Mouse (Mus musculus): ENCODE data around the gene Stxbp6.
A peak's percentile ranks its signal among the peaks of the same experiment; 100 is the strongest.
"Not testable (repeated sequence)": the region's sequence is repeated elsewhere in the genome, so short reads cannot be mapped to it uniquely, and the experiment has no call there.

Stxbp6 gene

DNA sequence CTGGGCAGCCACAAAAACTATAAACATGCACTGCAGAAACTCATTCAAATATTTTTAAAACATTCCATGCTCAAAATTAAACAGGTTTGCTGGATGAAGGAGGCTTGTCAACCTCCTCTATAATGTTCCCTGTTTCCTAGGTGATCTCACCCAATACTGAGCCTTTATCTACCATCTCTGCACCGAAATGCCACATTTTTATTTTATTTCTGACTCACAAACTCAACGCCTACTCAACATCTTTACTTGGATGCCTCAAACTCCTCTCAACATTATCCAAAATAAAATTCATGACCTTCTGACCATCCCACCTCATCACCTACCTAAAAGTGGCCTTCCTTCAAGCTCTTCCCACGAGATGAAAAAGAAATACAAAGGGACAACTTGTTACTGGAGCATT, 18.1 kb downstream of the Stxbp6 start:
- DNase-seq (ENCODE audit: low read depth), result no peak

DNA sequence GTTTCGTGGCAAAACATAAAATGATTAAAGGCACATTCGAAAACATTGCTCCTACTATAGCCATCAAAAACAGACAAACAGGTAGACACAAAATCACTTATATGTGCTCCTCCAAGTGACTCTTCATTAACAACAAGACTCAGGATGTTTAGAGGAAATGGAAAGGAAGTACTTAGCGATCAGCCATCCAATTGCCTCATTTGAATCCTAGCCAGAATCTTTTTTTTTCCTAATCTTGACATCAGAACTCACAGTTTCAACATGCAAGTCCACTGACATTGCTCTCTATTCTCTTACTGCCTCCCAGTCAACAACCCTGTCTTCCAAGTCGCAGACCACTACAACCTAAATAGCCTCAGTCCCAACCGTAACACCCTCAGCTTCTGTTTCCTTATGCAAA, 21.2 kb downstream of the Stxbp6 start:
- no peak for DNase-seq (ENCODE audit: low read depth)

DNA sequence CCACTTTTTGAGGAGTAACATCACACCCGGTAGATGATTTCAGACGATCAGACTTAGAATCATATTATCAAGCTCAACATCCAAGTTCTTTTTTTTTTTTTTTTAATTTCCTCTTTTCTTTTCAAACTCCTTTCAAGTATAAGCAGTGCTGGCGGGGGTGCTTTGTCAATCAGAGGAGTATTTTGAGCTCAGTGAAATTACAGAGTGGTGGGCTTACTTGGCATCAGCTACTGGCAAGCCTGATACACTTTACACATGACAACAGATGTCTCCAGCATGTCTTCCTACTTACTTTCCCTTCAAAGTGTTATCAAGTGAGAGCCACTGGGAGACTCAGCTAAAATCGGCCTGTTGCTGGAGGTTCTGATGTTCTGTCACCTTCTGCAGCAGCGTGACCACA, 21.6 kb downstream of the Stxbp6 start:
- DNase-seq (ENCODE audit: low read depth), result no peak

DNA sequence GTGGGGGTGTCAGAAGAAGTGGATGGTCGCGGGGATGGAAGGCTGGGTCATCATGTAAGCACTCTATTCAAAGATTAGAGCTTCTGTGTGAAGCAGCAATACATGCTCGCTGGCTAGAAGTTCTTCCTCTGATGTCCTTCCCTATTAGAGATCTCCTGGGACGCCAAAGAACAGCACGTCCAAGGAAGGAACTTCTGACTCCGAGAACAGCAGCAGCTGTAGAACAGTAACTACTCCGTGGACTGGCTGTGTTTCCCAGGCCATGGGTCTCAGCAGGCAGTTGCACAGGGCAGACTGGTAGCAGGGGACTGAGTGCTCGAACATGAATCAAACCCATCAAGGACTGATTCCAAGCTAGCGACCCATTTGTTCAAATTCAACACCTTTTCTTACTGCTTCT, 24.6 kb downstream of the Stxbp6 start:
- no peak for DNase-seq (ENCODE audit: low read depth)

DNA sequence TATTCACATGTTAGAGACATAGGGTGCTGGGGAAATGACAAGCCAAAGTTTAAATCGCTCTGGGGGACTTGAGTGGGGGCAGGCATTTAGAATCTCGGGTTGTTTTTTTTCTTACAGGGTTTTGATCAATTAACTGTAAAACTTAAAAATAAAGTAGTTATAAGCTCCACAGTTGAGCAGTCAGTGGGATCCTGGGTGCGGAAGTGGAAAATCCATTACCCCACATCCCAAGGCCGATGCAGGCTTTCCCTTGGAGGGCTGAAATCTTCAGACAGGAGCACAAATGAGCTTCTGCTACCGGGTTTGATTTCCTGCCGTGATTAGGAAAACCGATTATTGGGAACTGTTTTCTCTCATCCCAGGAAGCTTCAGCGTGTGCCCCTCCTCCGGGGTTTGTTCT, 26.8 kb downstream of the Stxbp6 start:
- DNase-seq (ENCODE audit: low read depth), result not testable (repeated sequence)

DNA sequence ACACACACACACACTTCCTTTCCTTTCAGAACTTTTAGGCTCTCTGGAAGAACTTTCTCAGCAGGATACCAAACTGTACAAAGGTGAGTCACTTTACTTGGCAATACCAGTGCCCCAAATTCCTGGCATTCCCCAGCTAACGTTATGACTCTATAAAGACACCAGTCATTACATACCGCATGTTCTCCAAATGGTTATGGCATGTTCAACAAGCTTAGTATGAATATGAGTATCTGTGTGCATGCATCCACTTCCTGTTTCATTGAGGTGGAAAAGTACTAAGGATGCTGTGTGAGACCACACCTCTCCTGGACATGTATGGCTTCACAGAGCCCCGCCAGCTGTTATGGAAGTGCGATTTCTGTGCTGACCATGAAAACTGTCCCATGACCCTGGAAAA, 27.3 kb downstream of the Stxbp6 start:
- no peak for DNase-seq (ENCODE audit: low read depth)

DNA sequence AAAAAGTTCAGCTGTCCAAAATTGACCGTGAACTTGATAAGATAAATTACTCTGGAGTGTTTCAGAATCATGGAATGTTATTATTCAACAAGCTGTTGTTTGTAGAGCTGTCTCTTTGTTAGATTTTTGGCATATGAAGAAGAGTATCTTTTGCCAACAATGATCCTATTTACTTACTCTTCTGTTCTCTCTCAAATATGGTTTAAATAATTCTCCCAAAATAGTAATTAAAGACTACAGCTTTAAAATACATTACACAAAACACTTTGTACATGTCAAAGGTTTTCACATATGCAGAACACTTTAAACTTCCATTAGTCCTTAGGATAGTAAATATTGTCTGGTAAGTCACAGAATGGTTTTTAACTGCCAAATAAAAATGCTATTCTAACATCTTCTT, 29.9 kb downstream of the Stxbp6 start:
- DNase-seq (ENCODE audit: low read depth), result no peak

DNA sequence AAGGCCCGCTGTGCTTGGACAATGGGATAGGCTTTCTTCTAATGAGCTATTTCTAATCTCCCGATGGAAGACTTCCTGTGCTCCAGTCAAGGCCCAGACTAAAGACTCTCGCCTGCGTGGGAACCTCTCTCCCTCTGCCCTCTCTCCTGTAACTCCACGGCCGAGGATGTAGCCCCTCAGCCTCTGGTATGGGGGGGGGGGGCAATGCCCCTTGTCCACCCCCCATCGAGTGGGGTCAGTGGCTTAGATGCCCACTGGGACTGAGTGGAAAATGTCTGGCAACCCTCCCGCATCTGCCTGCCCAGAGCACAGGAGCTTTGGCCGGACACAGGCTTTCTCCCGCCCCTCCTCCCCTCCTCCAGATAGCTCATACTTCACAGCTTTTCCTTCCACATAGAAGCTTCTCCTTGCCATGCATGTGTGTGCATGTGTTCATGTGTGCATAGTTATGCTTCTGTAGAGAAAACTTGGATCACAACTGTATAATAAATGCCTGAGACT, 31.9 kb downstream of the Stxbp6 start:
- no peak for DNase-seq (ENCODE audit: low read depth)

DNA sequence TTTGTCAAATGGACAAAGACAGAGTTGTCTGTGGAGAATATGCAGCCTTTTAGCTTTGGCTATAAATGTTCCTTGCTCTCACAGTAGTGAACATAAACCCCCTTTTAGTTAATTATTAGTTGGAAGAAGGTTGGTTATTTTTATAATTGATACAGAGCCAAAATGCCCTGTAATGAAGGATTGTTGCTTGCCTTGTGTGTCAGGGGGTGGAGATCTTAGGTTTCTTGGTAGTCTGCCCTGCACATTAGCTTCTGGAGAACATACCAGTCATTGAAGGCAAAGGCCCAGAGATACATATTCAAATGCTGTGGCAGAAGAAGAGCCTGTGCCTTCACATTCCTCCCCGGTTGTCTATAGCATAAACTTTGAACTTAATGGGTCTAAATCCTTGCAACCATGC, 37.0 kb downstream of the Stxbp6 start:
- no peak for DNase-seq (ENCODE audit: low read depth)

DNA sequence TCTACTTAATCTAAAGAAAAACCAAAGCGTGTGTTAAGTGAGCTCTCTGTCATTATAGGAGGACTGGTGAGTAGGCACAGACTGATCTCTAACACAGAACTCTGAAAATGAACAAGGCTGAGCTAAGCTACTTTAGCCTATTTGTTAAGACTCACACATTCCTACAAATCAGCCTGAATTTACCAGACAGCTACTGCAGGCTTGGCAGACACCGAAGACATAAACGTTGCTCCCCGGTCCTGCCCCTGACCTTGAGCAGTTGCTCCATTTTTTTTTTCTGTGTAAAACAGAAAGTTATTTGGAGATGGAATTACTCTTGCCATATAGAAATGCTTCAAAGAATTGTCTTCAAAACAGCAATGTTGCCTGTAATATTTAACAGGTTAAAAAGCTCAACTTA, 37.4 kb downstream of the Stxbp6 start:
- no peak for DNase-seq (ENCODE audit: low read depth)

DNA sequence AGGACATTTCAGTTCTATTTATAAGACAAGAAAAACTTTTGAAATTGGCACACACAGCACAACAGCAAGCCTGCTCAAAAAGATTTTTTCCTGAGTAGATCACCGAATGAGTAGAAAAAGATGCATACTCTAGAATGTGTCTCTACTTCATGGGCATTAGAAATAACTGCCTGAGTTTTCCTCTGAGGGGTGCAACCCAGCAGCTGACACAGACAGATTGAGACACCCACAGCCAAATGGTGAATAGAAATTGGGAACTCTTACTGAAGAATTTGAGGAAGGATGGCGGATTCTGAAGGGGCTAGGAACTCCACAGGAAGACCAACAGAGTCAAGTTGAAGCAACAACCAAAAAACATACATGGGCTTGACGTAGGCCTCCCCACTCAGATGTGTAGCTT, 43.8 kb downstream of the Stxbp6 start:
- DNase-seq (ENCODE audit: low read depth), result no peak

DNA sequence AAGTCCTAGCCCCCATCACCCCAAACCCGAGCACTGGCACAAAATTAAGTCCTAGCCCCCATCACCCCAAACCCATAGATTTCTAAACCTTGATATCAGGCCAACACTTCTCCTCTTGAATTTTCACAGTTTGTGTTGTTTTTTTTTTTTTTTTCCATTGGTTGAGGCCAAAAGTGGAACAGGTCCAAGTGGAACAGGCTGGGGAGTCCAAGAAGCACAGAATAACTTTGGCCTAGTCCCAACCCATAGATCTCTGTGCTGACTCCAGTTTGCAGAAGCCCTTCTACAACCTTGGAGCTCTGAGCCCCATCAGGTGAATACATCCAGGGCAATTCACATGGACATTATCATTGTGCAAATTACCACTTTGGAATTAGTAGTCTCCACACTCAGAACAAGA, 48.2 kb downstream of the Stxbp6 start:
- DNase-seq (ENCODE audit: low read depth), result no peak

DNA sequence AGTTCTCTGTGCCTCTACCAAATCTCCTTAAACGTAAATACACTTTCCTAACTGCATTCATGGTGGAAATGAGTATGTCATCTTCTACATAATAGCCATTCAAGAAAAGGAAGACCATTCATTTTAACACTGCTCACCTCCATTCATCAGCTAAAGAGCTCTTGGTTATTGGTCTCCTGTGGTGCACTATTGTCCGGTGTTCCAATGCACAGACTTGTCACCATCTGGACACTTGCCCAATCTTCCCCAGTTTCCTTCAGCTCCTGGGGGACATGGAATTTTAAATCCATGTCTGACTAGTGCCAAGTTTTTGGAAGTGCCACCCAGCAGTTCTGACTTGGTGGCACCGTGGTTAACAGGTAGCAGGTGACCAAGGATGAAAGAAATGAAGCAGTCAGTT, 54.5 kb downstream of the Stxbp6 start:
- DNase-seq (ENCODE audit: low read depth), result no peak

DNA sequence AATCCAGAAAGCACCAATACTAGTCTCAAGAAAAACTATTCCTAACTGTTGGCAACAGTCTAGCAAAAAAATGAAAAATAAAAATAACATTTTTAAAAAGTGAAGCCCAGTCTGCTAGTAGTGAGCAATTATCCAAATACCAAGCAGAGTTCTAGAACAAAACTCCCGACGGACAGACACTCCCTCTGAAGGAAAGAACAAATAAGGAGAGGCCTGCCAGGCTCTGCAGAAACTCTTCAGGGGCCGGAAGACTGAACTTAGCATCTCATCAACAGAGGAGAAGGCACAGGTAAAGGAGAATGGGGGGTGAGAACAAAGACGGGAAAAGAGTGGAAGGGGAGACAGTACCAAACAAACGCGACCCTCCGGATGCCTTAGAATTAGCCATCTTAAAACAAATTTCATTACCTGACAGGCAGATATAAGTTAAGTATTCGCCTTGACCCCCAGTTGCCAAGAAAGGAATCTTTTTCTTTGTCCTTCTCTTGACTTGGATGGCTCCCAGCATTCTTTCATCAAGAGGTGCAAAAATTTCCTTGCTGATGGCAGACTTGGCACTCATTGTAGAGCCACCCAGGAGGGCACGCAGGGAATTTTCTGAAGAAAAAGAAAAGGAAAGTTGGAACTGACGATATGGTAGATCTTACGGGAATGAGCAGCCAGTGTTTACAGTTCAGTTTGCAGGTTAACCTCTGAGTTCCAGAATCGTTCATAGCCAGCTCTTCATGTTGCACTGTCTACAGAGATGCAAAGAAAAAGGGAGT, 55.3 kb downstream of the Stxbp6 start:
- no peak for DNase-seq (ENCODE audit: low read depth)

DNA sequence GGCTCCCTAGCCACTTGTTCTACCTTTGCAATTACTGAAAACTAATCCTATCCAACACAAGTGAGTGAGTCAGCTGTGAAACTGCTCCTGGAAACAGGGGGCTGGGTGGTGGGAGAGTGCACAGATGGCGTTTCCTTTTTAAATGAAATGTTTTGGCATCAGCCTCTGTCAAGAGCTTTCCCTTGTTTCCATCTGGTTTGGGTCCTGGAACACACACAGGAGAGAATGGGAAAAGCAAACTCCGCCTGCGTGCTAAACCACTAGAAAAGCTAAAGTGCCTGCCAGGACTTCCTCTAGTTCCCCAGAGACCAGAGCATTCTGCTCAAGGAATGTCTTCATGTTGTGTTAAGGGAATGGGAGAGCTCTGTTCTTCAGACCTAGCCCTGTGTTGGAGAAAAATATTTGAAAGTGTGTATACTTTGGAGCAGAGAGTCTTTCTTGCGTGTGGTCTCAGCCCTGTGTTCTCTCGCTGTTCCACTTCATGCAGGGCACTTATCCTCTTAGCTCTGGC, 61.2 kb downstream of the Stxbp6 start:
- DNase-seq (ENCODE audit: low read depth), result peak; percentile 58

DNA sequence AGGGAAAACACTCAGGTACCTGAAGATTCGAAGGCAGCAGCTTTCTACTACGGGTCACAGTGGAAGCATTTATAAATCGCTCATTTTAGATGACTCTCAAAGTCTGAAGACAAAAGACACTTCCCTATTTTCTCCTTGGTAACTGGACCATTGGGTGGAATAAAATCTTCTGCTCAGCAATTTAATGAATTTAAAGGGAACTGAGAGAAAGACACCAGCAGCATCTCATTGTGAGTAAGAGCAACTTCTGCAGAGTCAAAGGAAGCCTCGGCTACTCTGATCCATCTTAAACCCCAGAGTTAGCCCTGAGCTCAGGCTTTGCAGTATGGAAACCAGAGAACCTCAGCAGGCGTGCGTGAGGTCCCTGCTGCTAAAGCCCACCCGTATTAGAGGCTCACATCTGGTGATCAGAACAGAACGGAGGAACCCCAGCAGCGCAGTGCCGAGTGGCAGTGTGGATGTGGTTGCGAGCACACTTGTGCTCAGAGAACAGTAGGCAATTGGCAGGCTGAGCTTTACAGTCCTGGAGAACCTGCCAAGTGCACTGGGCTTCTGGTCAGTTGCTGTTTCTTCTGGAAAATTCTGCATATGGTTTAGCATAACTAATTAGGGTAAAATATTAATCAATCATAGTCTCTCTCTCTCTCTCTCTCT, 62.9 kb downstream of the Stxbp6 start:
- DNase-seq (ENCODE audit: low read depth), result no peak

DNA sequence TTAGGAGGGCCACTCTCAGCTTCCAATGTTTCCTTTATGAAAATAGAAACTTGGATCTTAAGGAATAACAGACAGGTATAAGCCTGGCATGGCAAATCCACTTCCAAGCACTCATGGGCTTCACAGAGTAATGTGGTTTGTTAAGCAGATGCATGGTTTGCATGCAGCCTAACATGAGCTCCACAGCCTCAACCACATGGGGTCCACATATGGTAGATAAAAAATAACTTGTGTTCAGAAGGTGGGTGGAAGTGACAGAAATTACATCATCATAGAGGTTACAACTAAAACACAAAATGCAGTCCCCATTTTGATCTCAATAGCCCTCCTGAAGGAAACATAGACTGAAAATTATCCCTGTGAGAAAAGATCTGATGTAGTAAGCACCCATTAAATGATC, 63.5 kb downstream of the Stxbp6 start:
- DNase-seq (ENCODE audit: low read depth), result no peak

DNA sequence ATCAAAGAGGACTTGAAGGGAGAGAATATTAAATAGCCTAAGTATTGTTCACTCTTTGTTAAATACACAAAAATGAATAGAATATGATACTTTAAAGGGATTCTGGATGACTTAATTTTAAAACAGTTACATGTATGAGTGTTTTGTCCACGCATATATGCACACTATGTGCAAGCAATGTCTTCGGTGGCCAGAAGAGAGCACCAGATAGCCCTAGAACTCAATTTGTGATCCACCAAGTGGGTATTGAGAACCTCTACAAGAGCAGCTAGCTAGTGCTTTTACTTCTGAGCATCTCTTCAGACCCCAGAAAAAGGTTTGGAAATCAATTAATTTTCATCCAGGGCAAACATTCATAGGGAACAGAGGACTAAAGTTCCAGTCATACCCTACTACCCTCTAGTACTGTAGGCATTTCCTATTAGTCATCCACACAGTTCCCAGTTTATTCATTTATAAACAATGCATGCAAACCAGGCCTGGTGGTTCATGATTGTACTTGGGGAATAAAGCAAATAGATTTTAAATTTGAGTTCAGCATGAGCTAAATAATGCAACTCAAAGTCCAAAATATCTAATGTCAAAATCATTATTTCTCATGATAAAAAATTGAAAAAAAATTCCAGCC, 64.4 kb downstream of the Stxbp6 start:
- no peak for DNase-seq (ENCODE audit: low read depth)

DNA sequence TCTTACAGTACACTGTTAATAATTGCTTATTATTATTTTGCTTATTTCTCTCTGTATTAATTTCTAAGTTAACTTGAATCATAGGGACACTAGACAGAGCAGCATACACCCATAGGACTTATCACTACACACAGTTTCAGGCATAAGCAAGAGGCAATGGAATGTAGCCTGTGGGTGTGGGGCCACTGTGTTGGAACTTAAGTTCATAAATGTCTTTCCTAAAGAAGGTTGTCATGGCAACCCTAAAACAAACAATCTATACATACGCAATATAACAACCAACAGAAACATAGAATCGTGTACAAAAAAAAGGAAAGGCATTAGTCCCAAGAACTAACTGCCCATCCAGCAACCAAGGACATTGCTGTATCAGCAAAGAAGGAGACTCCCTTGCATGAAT, 67.9 kb downstream of the Stxbp6 start:
- DNase-seq (ENCODE audit: low read depth), result no peak

DNA sequence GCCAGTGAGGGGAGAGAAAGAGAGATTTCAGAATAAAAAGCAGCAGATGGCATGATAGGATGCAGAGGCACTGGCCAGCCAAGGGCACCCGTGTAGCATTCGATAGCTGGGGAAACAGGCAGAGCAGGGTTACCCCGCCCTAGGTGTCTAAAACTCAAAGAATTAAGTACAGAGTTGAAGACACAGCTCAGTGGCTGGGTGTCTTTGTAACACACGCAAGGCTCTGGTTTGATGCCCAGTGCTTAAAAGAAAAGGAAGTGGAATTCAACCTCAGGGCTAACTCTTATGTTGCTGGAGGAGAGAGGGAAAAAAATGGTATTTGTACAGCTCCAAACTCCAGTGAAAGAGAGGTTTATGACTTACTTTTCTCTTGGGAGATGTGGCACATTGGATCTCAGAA, 68.5 kb downstream of the Stxbp6 start:
- no peak for DNase-seq (ENCODE audit: low read depth)

DNA sequence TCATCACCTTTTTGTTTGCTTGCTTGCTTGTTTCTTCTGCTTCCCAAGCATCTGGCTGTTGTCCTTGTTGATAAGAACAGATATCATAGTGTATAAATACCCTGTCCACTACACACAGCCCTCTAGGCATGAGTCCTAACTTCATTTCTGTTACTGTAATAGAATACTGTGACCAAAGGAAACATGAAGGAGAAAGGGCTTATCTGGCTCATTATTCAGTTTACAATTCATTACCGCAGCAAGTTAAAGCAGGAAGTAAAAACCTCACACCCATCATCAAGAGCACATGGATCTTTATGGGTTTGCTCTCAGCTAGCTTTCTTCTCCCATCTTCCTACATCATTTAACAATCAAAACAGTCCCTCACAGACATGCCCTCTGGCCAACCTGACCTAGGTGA, 72.5 kb downstream of the Stxbp6 start:
- DNase-seq (ENCODE audit: low read depth), result no peak

DNA sequence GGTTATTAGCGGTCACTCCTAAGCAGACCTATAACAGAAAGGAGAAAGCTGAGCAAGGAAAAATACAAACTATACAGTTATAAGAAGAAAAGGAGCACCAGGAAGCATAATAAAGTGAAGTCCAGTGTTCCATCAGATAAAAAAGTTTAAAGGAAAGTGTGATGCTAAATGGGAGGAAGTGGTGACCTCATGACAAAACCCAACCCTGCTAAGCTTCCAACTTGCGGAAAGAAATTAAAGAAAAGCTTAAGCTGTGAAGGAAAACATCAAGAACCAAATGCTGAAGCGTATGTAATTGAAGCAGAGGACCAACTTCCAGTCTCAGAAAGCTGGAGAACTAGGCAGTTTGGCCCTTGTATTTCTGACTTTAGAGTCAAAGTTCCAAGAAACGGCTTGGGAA, 77.1 kb downstream of the Stxbp6 start:
- DNase-seq (ENCODE audit: low read depth), result no peak

DNA sequence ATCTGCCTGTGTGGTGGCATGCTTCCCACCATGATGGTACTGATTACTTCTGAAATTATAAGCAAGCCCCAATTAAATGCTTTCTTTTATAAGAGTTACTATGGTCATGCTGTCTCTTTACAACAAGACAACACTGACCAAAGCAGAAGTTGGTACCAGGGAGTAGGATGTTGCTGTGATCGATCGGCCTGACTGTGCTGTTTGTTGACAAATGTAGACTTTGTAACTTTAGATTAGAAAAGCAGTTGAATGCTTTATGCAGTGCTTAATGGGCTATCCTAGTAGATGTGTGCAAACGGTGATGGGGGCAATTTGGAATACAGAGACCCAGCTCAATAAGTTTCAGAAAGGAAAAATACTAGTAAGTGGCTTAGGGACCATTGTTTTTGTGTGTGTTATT, 77.6 kb downstream of the Stxbp6 start:
- no peak for DNase-seq (ENCODE audit: low read depth)
